Mouse (Mus musculus) midbrain, embryonic 10.5 days (tissue): ENCODE data around the gene Gfy. TPM values are rescaled to one million over a fixed set of nuclear protein-coding genes. Genes with fewer than 3 reads are reported as not detected.

Experiments
- DNase-seq: peaks from one replicate; pipeline ENCODE4 v3.0.0-alpha.2; 2017; ENCODE audit warnings: low spot score
- H3K27ac ChIP-seq: fragments of 300-500 bp; sonication (generic); replicated peaks from 2 replicates; pipeline ENCODE4 v1.5.1; 2016; ENCODE audit warnings: mild to moderate bottlenecking
- H3K27me3 ChIP-seq: fragments of 300-500 bp; sonication (generic); 2 replicates; pipeline ENCODE4 v1.6.1; 2016; ENCODE audit warnings: low read depth, mild to moderate bottlenecking; ENCODE audit not compliant: poor library complexity, severe bottlenecking
- H3K36me3 ChIP-seq: fragments of 300-500 bp; sonication (generic); 2 replicates; pipeline ENCODE4 v1.6.1; 2016; ENCODE audit warnings: mild to moderate bottlenecking, moderate library complexity
- H3K4me1 ChIP-seq: fragments of 300-500 bp; sonication (generic); 2 replicates; pipeline ENCODE4 v1.6.1; 2016
- H3K4me3 ChIP-seq: fragments of 300-500 bp; sonication (generic); 2 replicates; pipeline ENCODE4 v1.5.1; 2016; ENCODE audit warnings: mild to moderate bottlenecking, moderate library complexity
- H3K9me3 ChIP-seq: fragments of 300-500 bp; sonication (generic); replicated peaks from 2 replicates; pipeline ENCODE4 v1.6.1; 2016; ENCODE audit warnings: mild to moderate bottlenecking
- WGBS: fragments of 180-500 bp; shearing (Covaris S2); methylation state at CpG from one replicate; pipeline ENCODE4 v1.1.7; 2016; 5-methylcytosine and 5-hydroxymethylcytosine counted together
- polyA plus RNA-seq: library from polyadenylated mRNA; unstranded; fragments of >200 nt; fragmentation: Nextera tagmentation; extraction: Ambion mirVana; gene quantifications from 2 replicates; pipeline ENCODE4 v1.2.1, GENCODE M21; 2016

Gfy gene
- polyA plus RNA-seq, 1 experiment from 2014 or later = not detected

GRCm38 (mm10) chr7:45150321-45150720, 29.0 kb downstream of the Gfy start:
- Histone ChIP-seq H3K9me3 (no peaks in the 10 kb centered on the region), H3K27ac (0 out of 2 replicates have a peak overlapping the region, but pooled peaks have one; percentile 59), H3K36me3 (peaks cover 30% of the 10 kb centered on the region), H3K4me1 (peaks cover 37% of the 10 kb centered on the region), H3K27me3 (no peaks in the 10 kb centered on the region), H3K4me3 (no peak overlapping the region)
- DNase-seq = no peak
- WGBS = 66% methylated on average over 4 of the region's 4 CpGs

- Histone ChIP-seq H3K27me3 (no peaks in the 10 kb centered on the region), H3K36me3 (peaks cover 38% of the 10 kb centered on the region), H3K4me3 (no peak overlapping the region), H3K27ac (peak overlapping the region; percentile 59), H3K9me3 (no peaks in the 10 kb centered on the region), H3K4me1 (peaks cover 30% of the 10 kb centered on the region)
- WGBS = 30% methylated on average over 6 of the region's 6 CpGs
- no peak for DNase-seq
Measured at GRCm38 (mm10) chr7:45149545-45149944, 29.8 kb downstream of the Gfy start.

GRCm38 (mm10) chr7:45148534-45149098, 30.8 kb downstream of the Gfy start:
- H3K9me3 ChIP-seq = no peaks in the 10 kb centered on the region
- H3K27me3 ChIP-seq = no peaks in the 10 kb centered on the region
- no peak overlapping the region for H3K27ac ChIP-seq
- peaks cover 47% of the 10 kb centered on the region for H3K36me3 ChIP-seq
- 66% methylated on average over 4 of the region's 4 CpGs for WGBS
- peaks cover 28% of the 10 kb centered on the region for H3K4me1 ChIP-seq
- no peak for DNase-seq
- H3K4me3 ChIP-seq = no peak overlapping the region

- H3K27ac ChIP-seq = no peak overlapping the region
- 91% methylated on average over 11 of the region's 11 CpGs for WGBS
- no peaks in the 10 kb centered on the region for H3K27me3 ChIP-seq
- no peak for DNase-seq
- H3K36me3 ChIP-seq = peaks cover 54% of the 10 kb centered on the region
- no peak overlapping the region for H3K4me3 ChIP-seq
- H3K4me1 ChIP-seq = peaks cover 23% of the 10 kb centered on the region
- H3K9me3 ChIP-seq = no peaks in the 10 kb centered on the region
Measured at GRCm38 (mm10) chr7:45147899-45148298, 31.5 kb downstream of the Gfy start.

- H3K27ac ChIP-seq = no peak overlapping the region
- H3K27me3 ChIP-seq = no peaks in the 10 kb centered on the region
- H3K4me3 ChIP-seq = no peak overlapping the region
- 92% methylated on average over 11 of the region's 11 CpGs for WGBS
- H3K36me3 ChIP-seq = peaks cover 61% of the 10 kb centered on the region
- H3K4me1 ChIP-seq = peaks cover 23% of the 10 kb centered on the region
- no peak for DNase-seq
- no peaks in the 10 kb centered on the region for H3K9me3 ChIP-seq
Measured at GRCm38 (mm10) chr7:45147267-45147666, 32.1 kb downstream of the Gfy start.

- H3K36me3 ChIP-seq = peaks cover 70% of the 10 kb centered on the region
- 96% methylated on average over 8 of the region's 8 CpGs for WGBS
- H3K4me3 ChIP-seq = no peak overlapping the region
- peaks cover 15% of the 10 kb centered on the region for H3K4me1 ChIP-seq
- H3K27me3 ChIP-seq = no peaks in the 10 kb centered on the region
- no peak overlapping the region for H3K27ac ChIP-seq
- no peaks in the 10 kb centered on the region for H3K9me3 ChIP-seq
- DNase-seq = no peak
Measured at GRCm38 (mm10) chr7:45145460-45145859, 33.9 kb downstream of the Gfy start.

GRCm38 (mm10) chr7:45144368-45145174, 34.8 kb downstream of the Gfy start:
- H3K27ac ChIP-seq = no peak overlapping the region
- 86% methylated on average over 13 of the region's 13 CpGs for WGBS
- DNase-seq = no peak
- H3K27me3 ChIP-seq = no peaks in the 10 kb centered on the region
- H3K36me3 ChIP-seq = peaks cover 70% of the 10 kb centered on the region
- H3K4me1 ChIP-seq = peaks cover 7% of the 10 kb centered on the region
- no peak overlapping the region for H3K4me3 ChIP-seq
- H3K9me3 ChIP-seq = no peaks in the 10 kb centered on the region

GRCm38 (mm10) chr7:45141914-45142313, 37.5 kb downstream of the Gfy start:
- H3K4me3 ChIP-seq = no peak overlapping the region
- H3K9me3 ChIP-seq = no peaks in the 10 kb centered on the region
- H3K36me3 ChIP-seq = peaks cover 55% of the 10 kb centered on the region
- 97% methylated on average over 5 of the region's 5 CpGs for WGBS
- no peak for DNase-seq
- no peak overlapping the region for H3K27ac ChIP-seq
- no peaks in the 10 kb centered on the region for H3K4me1 ChIP-seq
- peaks cover 11% of the 10 kb centered on the region; the same call in 1 of the 2 replicates for H3K27me3 ChIP-seq

GRCm38 (mm10) chr7:45141319-45141718, 38.0 kb downstream of the Gfy start:
- no peak for DNase-seq
- no peak overlapping the region for H3K27ac ChIP-seq
- peaks cover 50% of the 10 kb centered on the region for H3K36me3 ChIP-seq
- H3K4me1 ChIP-seq = no peaks in the 10 kb centered on the region
- H3K4me3 ChIP-seq = no peak overlapping the region
- no peaks in the 10 kb centered on the region for H3K9me3 ChIP-seq
- peaks cover 15% of the 10 kb centered on the region; the same call in 1 of the 2 replicates for H3K27me3 ChIP-seq
- 96% methylated on average over 3 of the region's 3 CpGs for WGBS

- Histone ChIP-seq H3K27me3 (peaks cover 27% of the 10 kb centered on the region), H3K27ac (no peak overlapping the region), H3K4me1 (peaks cover 9% of the 10 kb centered on the region), H3K9me3 (no peaks in the 10 kb centered on the region), H3K36me3 (peaks cover 38% of the 10 kb centered on the region), H3K4me3 (no peak overlapping the region)
- 80% methylated on average over 8 of the region's 8 CpGs for WGBS
- no peak for DNase-seq
Measured at GRCm38 (mm10) chr7:45139904-45140723, 39.3 kb downstream of the Gfy start.

- H3K4me1 ChIP-seq = peaks cover 18% of the 10 kb centered on the region
- 68% methylated on average over 1 of the region's 1 CpGs for WGBS
- no peak for DNase-seq
- H3K36me3 ChIP-seq = peaks cover 20% of the 10 kb centered on the region
- peaks cover 35% of the 10 kb centered on the region for H3K27me3 ChIP-seq
- H3K27ac ChIP-seq = no peak overlapping the region
- H3K4me3 ChIP-seq = no peak overlapping the region
- no peaks in the 10 kb centered on the region for H3K9me3 ChIP-seq
Measured at GRCm38 (mm10) chr7:45138403-45138802, 41.0 kb downstream of the Gfy start.

- WGBS = 83% methylated on average over 12 of the region's 12 CpGs
- H3K27ac ChIP-seq = 0 out of 2 replicates have a peak overlapping the region, but pooled peaks have one; percentile 39
Measured at GRCm38 (mm10) chr7:45137171-45138006, 42.0 kb downstream of the Gfy start.

More at GRCm38 (mm10) chr7:45137171-45138006, 42.0 kb downstream of the Gfy start:
- Histone ChIP-seq H3K27me3 (peaks cover 35% of the 10 kb centered on the region), H3K36me3 (peaks cover 10% of the 10 kb centered on the region), H3K4me3 (0 out of 2 replicates have a peak overlapping the region, but pooled peaks have one; percentile 16), H3K9me3 (no peaks in the 10 kb centered on the region), H3K4me1 (peaks cover 18% of the 10 kb centered on the region)
- no peak for DNase-seq
